Mouse (Mus musculus) erythroblast, adult 5-6 weeks (primary cell): Measurements from ENCODE around the gene Pla2g4f. TPM values are rescaled to one million over a fixed set of nuclear protein-coding genes. Genes with fewer than 3 reads are reported as not detected.

Source experiments
- ATAC-seq: replicated peaks from 2 replicates; pipeline ENCODE4 v1.8.0; 2016; ENCODE audit warnings: moderate number of reproducible peaks, mild to moderate bottlenecking, moderate TSS enrichment, inconsistent platforms; ENCODE audit not compliant: poor library complexity, low FRiP score, severe bottlenecking
- total RNA-seq, 2 experiments: library from RNA; stranded (forward) in 1 of 2; stranded (reverse) in 1 of 2; fragments of 150-400 nt in 1 of 2; fragments of 200-764, 138-1000 nt in 1 of 2; gene quantifications; 2 replicates each; pipeline versions ENCODE4 v1.2.3 to v1.2.4; 2015 to 2017; ENCODE audit warnings: low replicate concordance in 2 of 2

Pla2g4f gene
- total RNA-seq (2015; ENCODE audit: low replicate concordance) = not detected in 2 replicates
- not detected in 2 replicates for total RNA-seq (2017; ENCODE audit: low replicate concordance)

GRCm38 (mm10) chr2:120313976-120314375 is at the start of gene Pla2g4f:
TSS of gene Pla2g4f (minus strand) at chr2:120314165.
- ATAC-seq = no peak

GRCm38 (mm10) chr2:120360425-120360824 is 46.5 kb upstream of the Pla2g4f start:
- no peak for ATAC-seq

- ATAC-seq = peak; percentile 98
Measured at GRCm38 (mm10) chr2:120352682-120353646, 39.0 kb upstream of the Pla2g4f start, which contains the start of gene Vps39. TSS of gene Vps39 (minus strand) at chr2:120353137.

- ATAC-seq = no peak
Measured at GRCm38 (mm10) chr2:120351321-120351720, 37.4 kb upstream of the Pla2g4f start.

- no peak for ATAC-seq
Measured at GRCm38 (mm10) chr2:120348120-120348519, 34.2 kb upstream of the Pla2g4f start.

GRCm38 (mm10) chr2:120341741-120342140 is 27.8 kb upstream of the Pla2g4f start:
- no peak for ATAC-seq

GRCm38 (mm10) chr2:120337886-120338285 is 23.9 kb upstream of the Pla2g4f start:
- no peak for ATAC-seq

GRCm38 (mm10) chr2:120331575-120331974 is 17.6 kb upstream of the Pla2g4f start:
- ATAC-seq = no peak

GRCm38 (mm10) chr2:120315077-120315476 is 1.1 kb upstream of the Pla2g4f start:
- ATAC-seq = no peak

- ATAC-seq = no peak
Measured at GRCm38 (mm10) chr2:120314487-120314886, 522 bp upstream of the Pla2g4f start.

GRCm38 (mm10) chr2:120312276-120312825 is 1.6 kb downstream of the Pla2g4f start:
- ATAC-seq = no peak

GRCm38 (mm10) chr2:120304113-120304512 is 9.9 kb downstream of the Pla2g4f start:
- ATAC-seq = no peak

GRCm38 (mm10) chr2:120301076-120301475 is 12.9 kb downstream of the Pla2g4f start:
- no peak for ATAC-seq

GRCm38 (mm10) chr2:120299866-120300265 is 14.1 kb downstream of the Pla2g4f start:
- no peak for ATAC-seq

GRCm38 (mm10) chr2:120296160-120296559 is 17.8 kb downstream of the Pla2g4f start:
- ATAC-seq = no peak

- no peak for ATAC-seq
Measured at GRCm38 (mm10) chr2:120291471-120292078, 22.4 kb downstream of the Pla2g4f start.

- ATAC-seq = no peak
Measured at GRCm38 (mm10) chr2:120288995-120289394, 25.0 kb downstream of the Pla2g4f start, which contains the start of gene Pla2g4d. TSS of gene Pla2g4d (minus strand) at chr2:120289197.

- ATAC-seq = no peak
Measured at GRCm38 (mm10) chr2:120288401-120288800, 25.6 kb downstream of the Pla2g4f start.

GRCm38 (mm10) chr2:120285639-120286038 is 28.3 kb downstream of the Pla2g4f start:
- ATAC-seq = no peak

- no peak for ATAC-seq
Measured at GRCm38 (mm10) chr2:120284705-120285104, 29.3 kb downstream of the Pla2g4f start.
